Mouse (Mus musculus): Measurements from ENCODE around the gene Cldn24.
A peak's percentile ranks its signal among the peaks of the same experiment; 100 is the strongest.

Cldn24 gene

DNA sequence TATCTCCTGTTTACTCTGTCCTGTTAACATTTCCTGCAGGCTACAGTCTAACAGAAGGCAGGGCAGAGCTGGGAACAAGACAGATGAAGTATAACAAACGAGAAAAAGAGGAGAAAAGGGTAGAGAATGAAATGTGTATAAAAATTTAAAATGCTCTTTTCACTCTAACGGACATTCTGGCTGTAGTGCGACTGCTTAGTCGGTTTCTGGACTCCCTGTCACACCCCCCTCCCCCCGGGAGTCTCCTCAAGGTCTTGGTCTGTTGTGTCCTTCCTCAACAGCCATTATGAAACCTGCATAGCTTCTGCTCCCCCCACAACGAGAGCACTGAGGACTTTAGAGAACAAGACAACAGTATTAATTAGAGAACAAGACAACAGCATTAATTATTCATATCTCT lies 10.7 kb downstream of the Cldn24 start:
- no peak for DNase-seq

DNA sequence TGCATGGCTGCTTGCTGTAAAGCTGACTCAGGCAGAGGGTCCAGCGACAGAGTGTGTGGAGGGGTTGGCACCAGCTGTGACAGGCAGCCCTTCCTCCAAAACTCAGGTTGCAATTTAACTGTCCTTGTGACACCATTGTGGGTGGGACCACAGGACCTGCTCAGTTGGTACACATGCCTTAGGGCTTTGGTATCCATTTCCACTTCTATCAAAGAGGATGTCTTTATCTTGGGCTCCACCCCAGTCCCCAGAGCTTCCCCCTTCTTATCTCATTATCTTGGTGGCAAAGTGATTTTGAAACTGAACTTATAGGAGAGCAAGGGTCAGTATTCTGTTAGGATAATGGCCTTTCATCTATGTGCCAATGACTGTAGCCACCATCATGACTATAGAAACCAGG lies 12.0 kb downstream of the Cldn24 start:
- no peak for DNase-seq

DNA sequence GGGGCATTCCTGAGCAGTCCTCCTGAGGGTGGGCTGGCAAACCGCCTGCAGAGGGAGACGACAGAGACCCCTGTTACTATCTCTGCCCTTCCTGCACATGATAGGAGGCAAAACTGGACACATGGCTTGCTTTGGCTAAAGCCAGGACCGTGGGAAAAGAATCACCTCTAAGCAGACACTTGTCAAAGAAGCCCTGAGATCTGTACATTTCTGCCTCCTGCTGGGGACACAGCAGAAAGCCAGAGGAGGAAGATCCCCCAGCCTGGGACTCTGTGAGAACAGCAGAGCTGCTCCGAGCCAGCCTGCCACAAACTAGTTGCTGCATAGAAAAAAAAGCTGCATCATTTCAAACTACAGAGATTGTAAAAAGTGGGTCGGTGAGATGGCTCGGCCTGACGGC lies 21.1 kb downstream of the Cldn24 start:
- no peak for DNase-seq

DNA sequence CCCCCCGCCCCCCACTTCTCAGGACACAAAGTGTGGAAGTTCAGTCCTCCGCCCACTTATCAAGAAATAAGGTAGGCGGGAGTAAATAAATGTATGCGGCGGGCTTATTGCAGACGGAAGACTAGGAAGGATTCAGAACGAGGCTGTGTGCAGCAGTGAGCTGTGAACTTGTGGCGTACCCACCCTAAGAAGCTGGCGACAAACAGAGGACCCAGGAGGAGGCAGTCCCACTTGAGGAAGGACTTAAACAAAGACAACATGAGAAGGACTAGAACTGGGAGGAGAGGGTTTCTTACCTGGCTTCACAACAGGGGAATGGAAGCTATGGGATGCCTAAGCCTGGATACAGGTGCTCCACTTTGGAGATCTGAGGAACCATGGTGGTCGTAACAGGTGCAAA lies 21.7 kb downstream of the Cldn24 start:
- DNase-seq, result no peak

DNA sequence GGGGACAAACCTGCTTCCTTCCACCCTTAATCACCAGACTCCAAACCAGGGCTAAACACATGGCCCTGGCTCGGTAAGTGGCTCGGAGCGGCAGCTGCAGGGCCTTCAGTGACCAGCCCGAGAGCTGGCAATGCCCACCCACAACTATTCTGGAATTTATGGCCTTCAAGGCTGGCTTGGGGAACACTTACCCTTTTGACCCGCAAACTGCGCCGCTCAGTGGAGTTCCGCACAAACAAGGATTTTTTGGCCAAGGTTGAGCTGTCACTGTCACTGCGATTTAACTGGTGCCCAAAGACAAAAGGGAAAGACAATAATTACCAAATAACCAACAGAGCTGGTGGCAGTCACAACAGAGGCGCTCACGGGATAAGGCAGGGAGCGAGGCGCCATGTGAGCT lies 24.0 kb downstream of the Cldn24 start:
- DNase-seq, result no peak

DNA sequence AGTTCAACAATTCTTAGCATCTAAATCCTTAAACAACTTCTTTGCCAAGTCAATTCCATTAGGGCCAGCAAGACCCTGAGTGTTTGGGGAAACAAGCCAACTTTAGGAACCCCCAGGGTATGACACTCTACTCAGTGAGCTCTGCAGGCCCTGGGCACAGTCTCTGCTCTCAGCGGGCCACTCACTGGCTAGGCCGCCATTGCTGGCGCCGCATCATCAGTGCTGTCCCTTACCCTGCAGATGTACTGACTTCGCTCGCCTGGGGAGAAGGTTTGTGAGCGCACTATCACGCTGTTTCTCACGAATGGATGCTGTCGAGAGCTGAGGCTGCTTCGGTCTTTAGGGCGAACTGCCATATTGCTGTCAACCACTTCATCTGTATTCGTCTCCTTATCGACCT lies 25.2 kb downstream of the Cldn24 start:
- no peak for DNase-seq

DNA sequence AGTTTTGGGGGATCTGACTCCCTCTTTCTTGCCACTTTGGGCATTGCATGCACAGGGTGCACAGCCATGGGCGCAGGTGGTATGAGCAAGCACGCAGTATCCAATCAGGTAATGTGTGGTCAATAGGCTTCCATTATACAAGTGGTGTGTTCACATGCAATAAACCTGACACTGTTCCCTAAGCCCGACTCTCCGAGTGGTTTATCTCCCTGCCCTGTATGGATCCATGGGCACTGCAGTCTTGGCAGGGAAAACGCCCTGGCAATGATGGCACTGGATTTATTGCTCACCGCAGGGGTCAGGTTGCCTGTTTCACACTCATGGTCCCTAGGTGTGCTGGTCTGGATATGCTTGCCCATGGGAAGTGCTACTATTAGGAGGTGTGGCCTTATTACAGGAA lies 26.0 kb downstream of the Cldn24 start:
- DNase-seq, result no peak

DNA sequence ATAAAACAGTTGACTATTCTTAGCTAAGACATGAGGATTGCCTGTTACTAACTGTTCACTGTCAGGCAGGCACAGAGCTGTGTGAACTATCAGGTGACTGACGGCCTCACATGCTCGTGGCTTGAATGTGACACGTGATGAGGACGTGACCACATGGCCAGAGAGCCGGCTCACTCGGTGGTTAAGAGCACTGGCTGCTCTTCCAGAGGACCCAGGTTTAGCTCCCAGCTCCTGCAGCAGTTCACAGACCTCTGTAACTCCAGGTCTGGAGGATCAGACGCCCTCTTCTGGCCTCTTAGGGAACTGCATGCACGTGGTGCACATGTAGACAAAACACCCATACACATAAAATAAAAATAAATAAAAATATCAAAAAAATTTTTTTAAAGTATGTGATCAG lies 27.9 kb downstream of the Cldn24 start:
- DNase-seq, result peak in 1 of 2 experiments; percentile 36

DNA sequence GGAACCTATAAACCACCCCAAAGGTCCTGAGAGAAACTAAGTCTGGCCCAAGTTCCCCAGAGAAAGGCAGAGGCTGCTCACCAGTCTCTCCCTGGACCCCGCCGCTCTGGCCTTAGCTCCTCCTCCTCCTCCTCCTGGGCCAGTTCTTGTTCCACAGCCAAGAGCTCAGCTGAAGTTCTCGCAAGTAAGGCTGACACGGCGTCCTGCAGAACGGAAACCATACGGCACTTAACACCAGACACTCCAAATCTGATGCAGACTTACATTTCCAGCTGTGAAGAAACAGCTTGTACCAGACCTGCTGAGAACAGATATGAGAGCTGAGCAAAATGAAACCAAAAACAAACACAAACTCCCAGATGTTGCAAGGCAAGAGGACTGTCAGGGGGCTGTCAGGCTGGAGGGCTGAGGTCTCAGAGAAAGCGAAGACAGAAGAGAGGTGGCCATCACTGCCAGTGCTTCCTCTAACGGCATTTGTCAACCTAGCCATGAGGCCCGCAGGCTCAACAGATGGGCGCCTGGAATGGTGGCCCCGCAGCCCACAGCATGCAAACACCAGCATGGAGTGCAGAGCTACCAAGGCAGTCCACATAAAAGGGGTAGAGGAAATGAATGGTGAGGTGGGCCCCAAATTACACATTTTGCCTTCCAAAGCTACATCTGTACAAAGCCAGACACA lies 30.0 kb downstream of the Cldn24 start:
- peak in 1 of 2 experiments; percentile 34 for DNase-seq

DNA sequence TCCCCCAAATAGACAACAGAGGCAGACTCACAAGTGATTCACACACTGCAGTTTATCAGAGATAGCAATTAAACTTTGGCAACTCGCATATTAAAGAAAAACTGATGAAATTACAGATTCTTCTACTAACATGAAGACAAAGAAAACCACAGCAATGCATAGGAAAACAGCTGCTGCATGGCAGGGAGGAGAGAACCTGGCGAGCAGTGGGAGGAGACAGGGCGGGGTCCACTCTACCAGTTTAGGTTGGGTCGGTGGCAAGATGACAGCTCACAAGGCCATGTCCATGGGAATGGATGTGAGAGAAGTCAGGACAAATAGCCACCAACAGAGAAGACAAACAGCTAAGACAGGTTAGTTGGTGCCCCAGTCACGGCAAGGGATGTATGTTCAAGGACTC lies 30.8 kb downstream of the Cldn24 start:
- DNase-seq, result no peak

DNA sequence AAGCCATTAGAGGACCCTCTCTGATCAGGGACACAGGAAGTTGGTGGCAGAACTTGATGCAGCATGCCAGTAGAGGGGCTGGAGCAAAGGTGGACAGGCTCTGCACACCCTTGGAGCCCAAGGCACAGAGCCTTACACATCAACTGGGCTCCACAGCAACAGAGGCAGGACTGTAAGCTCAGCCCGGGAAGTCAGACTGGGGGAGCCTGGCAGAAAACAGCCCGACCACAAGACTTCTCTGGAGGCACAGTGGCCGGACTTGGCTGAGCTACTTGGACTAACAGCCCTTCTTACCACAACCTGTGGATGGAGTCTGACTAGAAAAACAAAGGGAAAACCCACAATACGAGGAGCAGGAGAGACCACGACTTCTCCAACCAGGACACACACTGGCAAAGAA lies 31.4 kb downstream of the Cldn24 start:
- no peak for DNase-seq

DNA sequence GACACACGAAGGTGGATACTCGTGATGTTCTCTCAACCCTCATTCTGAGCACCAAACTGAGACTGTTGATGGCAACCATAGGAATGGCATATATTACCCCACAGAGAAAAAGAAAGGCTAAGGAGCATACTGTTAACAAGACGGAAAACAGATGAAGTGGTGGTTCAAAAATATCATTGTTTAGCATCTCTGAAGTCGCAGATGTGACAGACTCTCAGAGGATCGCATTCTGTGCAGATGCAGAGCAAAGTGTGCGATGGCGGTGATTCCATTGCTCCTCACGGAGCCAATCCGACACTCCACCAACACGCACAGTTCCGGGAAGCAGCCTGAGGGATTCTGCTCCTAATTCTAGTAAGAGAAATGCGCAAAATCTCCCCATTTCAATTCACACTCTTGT lies 37.3 kb downstream of the Cldn24 start:
- DNase-seq, result no peak

DNA sequence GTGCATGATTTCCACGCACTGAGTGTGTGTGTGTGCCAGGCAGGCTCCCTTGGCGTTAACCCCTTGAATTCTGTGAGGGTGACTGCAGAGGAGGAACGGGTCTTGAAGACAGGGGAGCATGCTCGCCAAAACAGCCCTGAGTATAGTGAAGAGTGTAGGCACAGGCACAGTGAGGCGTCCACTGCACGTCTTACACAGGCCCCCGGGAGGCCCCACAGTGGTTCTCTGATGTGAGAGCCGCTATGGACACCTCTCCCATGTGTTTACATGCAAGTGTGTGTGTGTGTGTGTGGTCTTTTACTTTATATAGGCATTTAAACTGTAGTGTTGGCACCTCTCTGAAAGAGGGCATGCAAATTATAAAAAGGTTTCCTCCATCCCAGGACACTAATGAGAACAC lies 44.6 kb downstream of the Cldn24 start:
- no peak for DNase-seq

DNA sequence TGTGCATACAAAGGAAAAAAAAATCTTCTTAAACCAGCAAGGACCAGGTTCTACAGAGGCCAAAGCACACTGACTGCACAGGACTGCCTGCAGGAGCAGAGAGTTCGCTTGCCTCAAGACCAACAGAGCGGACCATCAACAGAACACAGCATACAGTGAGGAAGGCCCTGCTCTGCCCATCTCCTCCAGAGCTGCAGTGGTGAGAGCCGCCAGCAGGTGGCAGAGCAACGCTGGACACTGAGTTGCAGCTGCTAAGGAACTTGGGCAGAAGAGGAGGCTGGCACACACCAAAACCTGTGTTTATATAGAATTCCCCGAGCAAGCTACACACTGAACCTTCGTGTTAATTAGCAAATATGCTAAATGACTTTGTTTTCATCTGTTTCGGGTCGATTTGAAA lies 45.1 kb downstream of the Cldn24 start:
- peak; percentile 91 to 94 for DNase-seq

All from cerebellum, postnatal 14 days (tissue).